Mouse (Mus musculus): ENCODE results near the gene Sipa1l1.

DNA sequence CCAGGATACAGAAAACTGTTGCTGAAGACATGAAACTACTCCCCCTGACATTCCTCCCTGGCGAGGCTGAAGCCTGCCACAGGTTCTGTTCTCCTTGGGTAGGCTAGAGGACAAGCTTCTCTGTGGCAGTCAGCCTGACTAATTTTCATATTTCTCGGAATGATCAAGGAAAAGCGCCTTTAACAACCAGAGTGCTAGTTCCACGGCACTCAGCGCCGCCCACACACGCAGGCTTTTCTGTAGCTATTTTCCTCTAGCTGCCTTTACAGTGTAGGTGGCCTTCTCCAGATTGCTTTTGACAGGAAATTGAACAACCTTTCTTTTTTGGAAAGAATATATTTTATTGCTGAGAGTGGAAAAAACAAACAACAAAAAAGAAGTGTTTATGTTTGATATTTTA lies 62.1 kb downstream of the Sipa1l1 start:
- TF ChIP-seq MAFK (IDR thresholded peaks at IDR 0.05; ENCODE audit: insufficient read depth, low read depth, low read length) (no peak), HCFC1 (IDR thresholded peaks at IDR 0.05; ENCODE audit: borderline replicate concordance, insufficient read depth, low read length) (no peak)

Data from ES-E14 (cell line).